Mouse (Mus musculus) small intestine, adult 2 months (tissue): ENCODE results near the gene Tada2a.

ENCODE experiments used
- CTCF ChIP-seq: fragments of 200-500 bp; IDR thresholded peaks from 2 replicates; pipeline ENCODE4 v1.5.1; 2012; ENCODE audit warnings: low read depth, mild to moderate bottlenecking, control low read depth, inconsistent platforms, low read length, moderate library complexity, mixed read lengths; ENCODE audit not compliant: insufficient replicate concordance, insufficient read length; ENCODE audit errors: extremely low read depth
- POLR2A ChIP-seq: fragments of 200-500 bp; IDR thresholded peaks from 2 replicates; pipeline ENCODE4 v1.6.1; 2012; ENCODE audit warnings: low read depth, mild to moderate bottlenecking, control low read depth, inconsistent platforms, low read length, moderate library complexity

- no peak for TF ChIP-seq POLR2A
- no peak for TF ChIP-seq CTCF
Measured at GRCm38 (mm10) chr11:84172539-84173435, 43.4 kb upstream of the Tada2a start.
